Mouse (Mus musculus) brain, embryonic 14.5 days (tissue): Measurements from ENCODE around the gene Tmco1.

Experiments
- CTCF ChIP-seq: fragments of 200-500 bp; IDR thresholded peaks from 2 replicates; pipeline ENCODE4 v1.5.1; 2012; ENCODE audit warnings: inconsistent platforms, mild to moderate bottlenecking, moderate library complexity, borderline replicate concordance; ENCODE audit not compliant: insufficient read depth, insufficient read length; ENCODE audit errors: extremely low read depth
- POLR2A ChIP-seq: fragments of 200-500 bp; IDR thresholded peaks from 2 replicates; pipeline ENCODE4 v1.6.1; 2012; ENCODE audit warnings: mild to moderate bottlenecking, inconsistent platforms, borderline replicate concordance; ENCODE audit not compliant: poor library complexity, insufficient read depth, insufficient read length, severe bottlenecking; ENCODE audit errors: extremely low read depth

DNA sequence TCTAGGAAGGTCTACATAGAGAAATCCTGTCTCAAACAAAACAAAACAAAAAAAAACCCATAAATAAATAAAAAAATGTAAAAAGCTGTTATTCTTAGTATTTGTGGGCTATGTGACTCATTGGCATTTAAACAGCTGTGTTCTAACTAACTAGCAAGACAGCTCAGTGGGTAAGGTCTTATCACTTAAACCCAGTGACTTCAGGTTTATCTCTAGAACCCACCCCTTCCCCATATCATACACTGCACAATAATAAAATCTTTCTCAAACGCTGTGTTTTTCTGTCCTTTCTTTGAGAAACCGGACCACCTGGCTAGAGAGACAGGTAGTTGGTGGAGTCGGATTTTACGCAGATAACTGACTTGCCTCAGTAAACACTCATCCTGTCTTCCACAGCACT lies 59.8 kb downstream of the Tmco1 start:
- TF ChIP-seq CTCF: no peak
- TF ChIP-seq POLR2A: no peak
